Mouse (Mus musculus): Measurements from ENCODE around the gene Anapc2. TPM values are rescaled to one million over a fixed set of nuclear protein-coding genes. Genes with fewer than 3 reads are reported as not detected.
A peak's percentile ranks its signal among the peaks of the same experiment; 100 is the strongest.

Anapc2 gene
- polyA plus RNA-seq, 1 experiment from 2014 or later = 22.8 TPM

DNA sequence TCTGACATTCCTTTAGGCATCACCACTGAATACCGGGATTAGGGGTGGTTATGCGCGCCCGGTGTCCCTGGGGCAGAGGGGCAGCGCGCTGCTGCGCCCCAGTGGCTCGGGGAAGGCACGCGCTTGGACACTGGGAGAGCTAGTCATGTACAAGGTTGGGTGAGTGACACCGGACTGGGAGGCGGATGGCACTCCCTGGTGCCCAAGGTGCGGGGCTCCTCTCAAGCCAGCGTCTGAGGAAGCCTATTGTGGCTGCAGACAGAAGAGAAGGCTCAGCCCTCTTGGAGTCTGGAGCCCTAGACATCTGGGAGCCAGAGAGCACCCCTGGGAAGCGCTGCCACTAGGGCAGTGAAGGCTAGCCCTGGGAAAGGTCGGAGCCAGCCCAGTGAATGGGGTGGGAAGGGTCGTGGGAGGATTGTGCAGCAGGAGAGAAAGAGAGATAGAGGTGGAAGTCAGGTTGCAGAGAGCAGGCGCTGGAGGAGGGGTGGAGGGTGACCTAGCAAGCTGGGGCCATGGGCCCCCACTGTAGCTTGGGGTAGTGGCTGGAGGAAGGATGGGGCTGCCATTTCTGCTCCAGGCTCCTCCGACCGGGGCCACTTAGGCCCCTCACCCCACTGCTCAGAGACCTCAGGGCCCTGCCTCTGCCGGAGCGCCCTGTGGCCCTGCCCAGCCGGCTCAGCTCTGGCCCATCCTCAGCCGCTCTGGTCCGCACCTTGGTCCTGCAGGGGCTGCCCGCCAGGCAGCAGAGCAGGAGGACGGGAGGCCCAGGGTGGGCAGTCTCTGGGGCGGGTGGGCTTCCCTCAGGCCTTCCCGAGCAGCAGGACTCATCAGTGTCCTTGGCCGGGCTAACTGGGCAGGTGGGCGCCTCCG lies 19.1 kb downstream of the Anapc2 start:
- 9% methylated on average over 31 of the region's 32 CpGs for WGBS (ENCODE audit: insufficient replicate concordance)
- TF ChIP-seq CTCF (IDR thresholded peaks at IDR 0.05; ENCODE audit: low read depth) = no peak
- no peak for TF ChIP-seq EP300 (IDR thresholded peaks at IDR 0.05; ENCODE audit: low read depth)
- no peak overlapping the region for H3K27ac ChIP-seq (ENCODE audit: low read depth)
- peak overlapping the region; percentile 36 for H3K4me3 ChIP-seq (ENCODE audit: low read depth, low read length)
- H3K4me1 ChIP-seq (ENCODE audit: insufficient read depth) = peaks cover 12% of the 10 kb centered on the region
- H3K9me3 ChIP-seq (ENCODE audit: low read length) = no peaks in the 10 kb centered on the region
- H3K4me2 ChIP-seq (ENCODE audit: low read depth, low read length) = no peak overlapping the region; the same call in 1 of the 2 replicates
- H3K9ac ChIP-seq (replicated peaks) = no peak overlapping the region
- DNase-seq (no peak), ATAC-seq (no peak)
- H3K27me3 ChIP-seq (ENCODE audit: insufficient read depth, low read length) = peaks cover 49% of the 10 kb centered on the region
- H3K36me3 ChIP-seq (replicated peaks; ENCODE audit: insufficient read depth, low read length) = no peaks in the 10 kb centered on the region

DNA sequence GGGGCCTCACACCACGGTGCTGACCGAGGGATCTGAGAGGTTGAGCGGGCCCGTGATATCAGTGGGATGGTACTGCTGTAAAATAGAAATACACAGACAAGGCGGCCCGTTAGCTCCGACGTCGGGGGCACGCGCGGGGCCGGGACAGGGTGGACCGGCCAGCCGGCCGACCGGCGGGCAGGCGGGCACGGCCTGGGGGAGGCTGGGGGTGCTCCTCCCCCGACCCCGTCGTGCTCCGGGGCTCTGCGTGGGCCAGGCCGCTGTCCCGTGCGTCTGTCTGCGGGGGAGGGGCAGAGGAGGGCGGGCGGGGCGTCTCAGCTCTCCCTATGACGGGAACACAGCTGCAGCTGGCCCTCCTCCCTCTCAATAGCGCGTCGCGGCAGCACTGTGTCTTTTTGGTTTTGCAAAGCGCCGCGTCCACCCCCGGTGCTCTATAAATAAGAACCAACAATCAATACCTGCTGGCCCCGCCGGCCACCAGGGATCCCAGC lies 19.8 kb downstream of the Anapc2 start:
- 4% methylated on average over 42 of the region's 43 CpGs for WGBS (ENCODE audit: insufficient replicate concordance)
- TF ChIP-seq EP300 (IDR thresholded peaks at IDR 0.05; ENCODE audit: low read depth) = no peak
- no peak for TF ChIP-seq CTCF (IDR thresholded peaks at IDR 0.05; ENCODE audit: low read depth)
- DNase-seq (no peak), ATAC-seq (no peak)
- Histone ChIP-seq H3K9ac (replicated peaks) (no peak overlapping the region), H3K27me3 (ENCODE audit: insufficient read depth, low read length) (peaks cover 53% of the 10 kb centered on the region), H3K4me3 (ENCODE audit: low read depth, low read length) (peak overlapping the region; percentile 36), H3K4me1 (ENCODE audit: insufficient read depth) (peaks cover 12% of the 10 kb centered on the region), H3K9me3 (ENCODE audit: low read length) (no peaks in the 10 kb centered on the region), H3K36me3 (replicated peaks; ENCODE audit: insufficient read depth, low read length) (no peaks in the 10 kb centered on the region), H3K27ac (ENCODE audit: low read depth) (no peak overlapping the region), H3K4me2 (ENCODE audit: low read depth, low read length) (peak overlapping the region; percentile 65)

DNA sequence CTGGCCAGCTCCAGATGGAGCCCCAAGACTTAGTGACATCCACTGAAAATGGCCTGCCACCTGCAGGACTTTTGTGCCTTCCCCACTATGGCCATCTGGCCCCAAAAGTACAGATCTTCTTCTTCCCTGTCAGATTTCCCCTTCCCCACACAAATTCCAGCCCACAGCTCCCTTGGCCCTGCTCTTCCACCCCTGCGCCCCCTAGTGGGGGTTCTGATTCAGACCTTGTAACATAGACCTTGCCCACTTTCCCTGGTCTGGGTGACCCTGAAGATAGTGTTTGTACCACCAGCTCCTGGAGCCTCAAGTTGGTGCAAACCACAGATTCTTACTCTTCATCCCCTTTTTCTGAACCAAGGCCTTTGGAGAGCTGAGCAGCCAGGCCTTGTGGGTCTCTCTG lies 20.6 kb downstream of the Anapc2 start:
- no peak overlapping the region for H3K9ac ChIP-seq (replicated peaks)
- TF ChIP-seq CTCF (IDR thresholded peaks at IDR 0.05; ENCODE audit: low read depth) = peak; percentile 90
- TF ChIP-seq EP300 (IDR thresholded peaks at IDR 0.05; ENCODE audit: low read depth) = no peak
- no peaks in the 10 kb centered on the region for H3K36me3 ChIP-seq (replicated peaks; ENCODE audit: insufficient read depth, low read length)
- no peak for ATAC-seq
- 0% methylated on average over 1 of the region's 1 CpGs for WGBS (ENCODE audit: insufficient replicate concordance)
- peaks cover 56% of the 10 kb centered on the region for H3K27me3 ChIP-seq (ENCODE audit: insufficient read depth, low read length)
- H3K27ac ChIP-seq (ENCODE audit: low read depth) = no peak overlapping the region
- no peaks in the 10 kb centered on the region for H3K9me3 ChIP-seq (ENCODE audit: low read length)
- H3K4me1 ChIP-seq (ENCODE audit: insufficient read depth) = peaks cover 9% of the 10 kb centered on the region
- peak; percentile 85 for DNase-seq
- H3K4me3 ChIP-seq (ENCODE audit: low read depth, low read length) = peak overlapping the region; percentile 36; the same call in 1 of the 2 replicates
- peak overlapping the region; percentile 65 for H3K4me2 ChIP-seq (ENCODE audit: low read depth, low read length)

DNA sequence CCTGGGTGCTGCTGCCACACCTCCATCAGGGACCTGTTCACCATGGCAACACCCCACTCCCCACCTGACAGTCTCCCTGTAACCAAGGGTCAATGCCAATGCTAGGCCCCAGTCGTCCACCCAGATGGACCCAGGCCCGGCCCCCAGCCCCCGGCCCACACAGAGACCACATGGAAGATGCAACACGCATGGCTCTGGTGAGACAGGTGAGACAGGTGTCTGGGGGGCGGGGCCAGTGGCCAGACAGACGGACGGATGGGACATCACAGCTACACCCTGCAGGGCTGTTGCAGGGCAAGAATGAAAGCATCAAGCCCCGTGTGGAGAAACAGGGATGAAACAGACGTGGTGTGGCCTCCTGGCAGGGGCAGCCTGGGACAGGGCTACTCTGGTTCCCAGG lies 21.4 kb downstream of the Anapc2 start:
- Histone ChIP-seq H3K27ac (ENCODE audit: low read depth) (no peak overlapping the region), H3K27me3 (ENCODE audit: insufficient read depth, low read length) (peaks cover 50% of the 10 kb centered on the region), H3K4me2 (ENCODE audit: low read depth, low read length) (no peak overlapping the region), H3K4me3 (ENCODE audit: low read depth, low read length) (no peak overlapping the region), H3K9ac (replicated peaks) (no peak overlapping the region), H3K36me3 (replicated peaks; ENCODE audit: insufficient read depth, low read length) (no peaks in the 10 kb centered on the region), H3K9me3 (ENCODE audit: low read length) (no peaks in the 10 kb centered on the region), H3K4me1 (ENCODE audit: insufficient read depth) (peaks cover 9% of the 10 kb centered on the region)
- TF ChIP-seq EP300 (IDR thresholded peaks at IDR 0.05; ENCODE audit: low read depth) (no peak), CTCF (IDR thresholded peaks at IDR 0.05; ENCODE audit: low read depth) (no peak)
- DNase-seq = no peak
- no peak for ATAC-seq
- WGBS (ENCODE audit: insufficient replicate concordance) = 70% methylated on average over 9 of the region's 9 CpGs

DNA sequence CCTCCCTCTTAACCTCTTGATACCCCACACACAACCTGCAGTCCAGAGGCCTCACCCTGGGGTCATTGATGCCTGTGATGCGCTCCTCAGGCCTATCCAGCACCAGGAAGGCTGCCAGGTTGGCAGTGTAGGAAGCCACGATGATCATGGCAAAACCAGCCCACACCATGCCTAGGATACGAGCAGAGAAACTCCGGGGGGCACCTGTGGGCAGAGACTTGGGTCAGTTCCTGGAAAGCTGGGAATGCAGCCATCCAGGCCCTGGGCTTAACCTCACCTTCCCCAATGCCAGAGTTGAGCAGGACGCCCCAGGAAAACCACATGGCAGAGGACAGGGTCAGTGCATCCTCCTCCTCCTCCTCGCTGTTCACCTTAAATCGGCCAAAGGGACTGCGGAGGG lies 24.8 kb downstream of the Anapc2 start:
- no peak overlapping the region for H3K4me2 ChIP-seq (ENCODE audit: low read depth, low read length)
- 73% methylated on average over 6 of the region's 8 CpGs for WGBS (ENCODE audit: insufficient replicate concordance)
- H3K4me1 ChIP-seq (ENCODE audit: insufficient read depth) = peaks cover 7% of the 10 kb centered on the region
- peaks cover 16% of the 10 kb centered on the region for H3K27me3 ChIP-seq (ENCODE audit: insufficient read depth, low read length)
- H3K4me3 ChIP-seq (ENCODE audit: low read depth, low read length) = no peak overlapping the region
- no peaks in the 10 kb centered on the region for H3K36me3 ChIP-seq (replicated peaks; ENCODE audit: insufficient read depth, low read length)
- DNase-seq = no peak
- H3K9me3 ChIP-seq (ENCODE audit: low read length) = no peaks in the 10 kb centered on the region
- TF ChIP-seq EP300 (IDR thresholded peaks at IDR 0.05; ENCODE audit: low read depth) (no peak), CTCF (IDR thresholded peaks at IDR 0.05; ENCODE audit: low read depth) (no peak)
- ATAC-seq = no peak
- no peak overlapping the region for H3K9ac ChIP-seq (replicated peaks)
- no peak overlapping the region for H3K27ac ChIP-seq (ENCODE audit: low read depth)

DNA sequence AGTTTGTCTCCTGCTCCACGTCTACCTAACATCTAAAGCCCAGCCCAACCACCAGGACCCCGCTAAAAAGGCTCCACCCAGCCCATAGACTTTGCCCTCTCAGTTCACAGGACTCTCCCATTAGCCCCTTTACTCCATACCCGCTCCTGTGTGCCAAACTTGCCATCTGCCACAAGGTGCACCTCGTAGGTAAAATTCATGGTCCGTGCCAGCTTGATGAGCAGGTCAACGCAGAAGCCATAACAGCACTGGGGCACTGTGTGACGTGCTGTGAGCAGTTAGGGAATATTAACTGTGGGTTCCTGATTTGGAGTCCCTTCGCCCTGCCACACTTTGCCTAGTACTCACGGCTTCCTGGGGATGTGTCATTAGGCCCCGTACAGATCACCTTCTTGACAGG lies 25.8 kb downstream of the Anapc2 start:
- Histone ChIP-seq H3K4me2 (ENCODE audit: low read depth, low read length) (no peak overlapping the region), H3K9ac (replicated peaks) (no peak overlapping the region), H3K4me1 (ENCODE audit: insufficient read depth) (no peaks in the 10 kb centered on the region), H3K27ac (ENCODE audit: low read depth) (no peak overlapping the region), H3K27me3 (ENCODE audit: insufficient read depth, low read length) (peaks cover 7% of the 10 kb centered on the region; the same call in 1 of the 2 replicates), H3K9me3 (ENCODE audit: low read length) (no peaks in the 10 kb centered on the region), H3K4me3 (ENCODE audit: low read depth, low read length) (no peak overlapping the region), H3K36me3 (replicated peaks; ENCODE audit: insufficient read depth, low read length) (no peaks in the 10 kb centered on the region)
- TF ChIP-seq CTCF (IDR thresholded peaks at IDR 0.05; ENCODE audit: low read depth) (no peak), EP300 (IDR thresholded peaks at IDR 0.05; ENCODE audit: low read depth) (no peak)
- ATAC-seq (no peak), DNase-seq (no peak)
- WGBS (ENCODE audit: insufficient replicate concordance) = 68% methylated on average over 10 of the region's 10 CpGs

Data from liver, postnatal 0 days (tissue).